Mouse (Mus musculus): ENCODE results near the gene Asb13. TPM values are rescaled to one million over a fixed set of nuclear protein-coding genes. Genes with fewer than 3 reads are reported as not detected.

Asb13 gene
- polyA plus RNA-seq, 1 experiment from 2014 or later: 7.8 TPM

- TF ChIP-seq CTCF (IDR thresholded peaks at IDR 0.05; ENCODE audit: low read depth) (no peak), EP300 (IDR thresholded peaks at IDR 0.05; ENCODE audit: low read depth) (no peak)
- Histone ChIP-seq H3K4me2 (ENCODE audit: low read depth, low read length) (no peak overlapping the region), H3K9ac (replicated peaks) (no peak overlapping the region), H3K4me1 (ENCODE audit: insufficient read depth) (peaks cover 14% of the 10 kb centered on the region), H3K9me3 (ENCODE audit: low read length) (no peaks in the 10 kb centered on the region), H3K36me3 (replicated peaks; ENCODE audit: insufficient read depth, low read length) (no peaks in the 10 kb centered on the region), H3K27ac (ENCODE audit: low read depth) (no peak overlapping the region), H3K4me3 (ENCODE audit: low read depth, low read length) (no peak overlapping the region), H3K27me3 (ENCODE audit: insufficient read depth, low read length) (no peaks in the 10 kb centered on the region)
- no peak for ATAC-seq
- no peak for DNase-seq
- 85% methylated on average over 3 of the region's 3 CpGs for whole genome bisulfite sequencing (ENCODE audit: insufficient replicate concordance)
Observed at GRCm38 (mm10) chr13:3668068-3668467, 34.2 kb downstream of the Asb13 start.

- ATAC-seq (peak; percentile 49), DNase-seq (no peak)
- H3K27me3 ChIP-seq (ENCODE audit: insufficient read depth, low read length): no peaks in the 10 kb centered on the region
- H3K36me3 ChIP-seq (replicated peaks; ENCODE audit: insufficient read depth, low read length): no peaks in the 10 kb centered on the region
- peaks cover 14% of the 10 kb centered on the region for H3K4me1 ChIP-seq (ENCODE audit: insufficient read depth)
- H3K4me3 ChIP-seq (ENCODE audit: low read depth, low read length): no peak overlapping the region
- H3K9me3 ChIP-seq (ENCODE audit: low read length): no peaks in the 10 kb centered on the region
- H3K9ac ChIP-seq (replicated peaks): no peak overlapping the region
- 55% methylated on average over 1 of the region's 1 CpGs for WGBS (ENCODE audit: insufficient replicate concordance)
- TF ChIP-seq CTCF (IDR thresholded peaks at IDR 0.05; ENCODE audit: low read depth) (no peak), EP300 (IDR thresholded peaks at IDR 0.05; ENCODE audit: low read depth) (no peak)
- H3K27ac ChIP-seq (ENCODE audit: low read depth): peak overlapping the region; percentile 36; the same call in 1 of the 2 replicates
- H3K4me2 ChIP-seq (ENCODE audit: low read depth, low read length): no peak overlapping the region
Observed at GRCm38 (mm10) chr13:3669611-3670010, 35.8 kb downstream of the Asb13 start.

GRCm38 (mm10) chr13:3670039-3670438 is 36.2 kb downstream of the Asb13 start:
- no peaks in the 10 kb centered on the region for H3K36me3 ChIP-seq (replicated peaks; ENCODE audit: insufficient read depth, low read length)
- no peak overlapping the region for H3K4me3 ChIP-seq (ENCODE audit: low read depth, low read length)
- ATAC-seq (peak; percentile 80), DNase-seq (peak; percentile 32)
- no peaks in the 10 kb centered on the region for H3K27me3 ChIP-seq (ENCODE audit: insufficient read depth, low read length)
- peak overlapping the region; percentile 36 for H3K27ac ChIP-seq (ENCODE audit: low read depth)
- 48% methylated on average over 1 of the region's 1 CpGs for WGBS (ENCODE audit: insufficient replicate concordance)
- no peak overlapping the region for H3K9ac ChIP-seq (replicated peaks)
- H3K9me3 ChIP-seq (ENCODE audit: low read length): no peaks in the 10 kb centered on the region
- H3K4me2 ChIP-seq (ENCODE audit: low read depth, low read length): no peak overlapping the region
- no peak for TF ChIP-seq CTCF (IDR thresholded peaks at IDR 0.05; ENCODE audit: low read depth)
- no peak for TF ChIP-seq EP300 (IDR thresholded peaks at IDR 0.05; ENCODE audit: low read depth)
- peaks cover 14% of the 10 kb centered on the region for H3K4me1 ChIP-seq (ENCODE audit: insufficient read depth)

GRCm38 (mm10) chr13:3673151-3673550 is 39.3 kb downstream of the Asb13 start:
- 62% methylated on average over 3 of the region's 3 CpGs for WGBS (ENCODE audit: insufficient replicate concordance)
- DNase-seq (no peak), ATAC-seq (no peak)
- Histone ChIP-seq H3K4me1 (ENCODE audit: insufficient read depth) (peaks cover 12% of the 10 kb centered on the region; the same call in 1 of the 2 replicates), H3K9me3 (ENCODE audit: low read length) (no peaks in the 10 kb centered on the region), H3K9ac (replicated peaks) (no peak overlapping the region), H3K36me3 (replicated peaks; ENCODE audit: insufficient read depth, low read length) (no peaks in the 10 kb centered on the region), H3K4me3 (ENCODE audit: low read depth, low read length) (no peak overlapping the region), H3K27me3 (ENCODE audit: insufficient read depth, low read length) (no peaks in the 10 kb centered on the region), H3K4me2 (ENCODE audit: low read depth, low read length) (no peak overlapping the region), H3K27ac (ENCODE audit: low read depth) (no peak overlapping the region)
- TF ChIP-seq CTCF (IDR thresholded peaks at IDR 0.05; ENCODE audit: low read depth) (no peak), EP300 (IDR thresholded peaks at IDR 0.05; ENCODE audit: low read depth) (no peak)

DNA sequence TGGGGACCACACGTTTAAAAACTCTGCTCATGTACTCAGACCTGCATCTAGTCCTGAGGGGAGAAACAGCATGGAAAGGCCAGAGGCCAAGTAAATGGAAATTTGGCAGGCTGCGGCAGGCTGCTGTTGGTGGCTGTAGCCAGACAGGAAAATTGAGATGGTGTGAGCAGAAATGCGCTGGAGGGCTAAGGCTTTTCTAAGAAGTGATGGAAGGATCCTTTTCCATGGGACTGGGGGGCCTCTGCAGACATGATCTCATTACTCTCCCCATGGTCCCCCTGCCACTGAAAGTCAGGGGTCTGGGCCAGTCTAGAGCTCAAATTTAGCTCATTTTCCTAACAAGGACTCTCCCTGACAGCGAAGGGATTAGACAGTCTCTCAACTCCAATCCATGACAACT is 39.8 kb downstream of the Asb13 start:
- Histone ChIP-seq H3K9me3 (ENCODE audit: low read length) (no peaks in the 10 kb centered on the region), H3K4me3 (ENCODE audit: low read depth, low read length) (no peak overlapping the region), H3K36me3 (replicated peaks; ENCODE audit: insufficient read depth, low read length) (no peaks in the 10 kb centered on the region), H3K4me2 (ENCODE audit: low read depth, low read length) (no peak overlapping the region), H3K27me3 (ENCODE audit: insufficient read depth, low read length) (no peaks in the 10 kb centered on the region), H3K9ac (replicated peaks) (no peak overlapping the region), H3K4me1 (ENCODE audit: insufficient read depth) (peaks cover 12% of the 10 kb centered on the region; the same call in 1 of the 2 replicates), H3K27ac (ENCODE audit: low read depth) (no peak overlapping the region)
- 72% methylated on average over 4 of the region's 4 CpGs for WGBS (ENCODE audit: insufficient replicate concordance)
- no peak for ATAC-seq
- no peak for DNase-seq
- TF ChIP-seq CTCF (IDR thresholded peaks at IDR 0.05; ENCODE audit: low read depth) (no peak), EP300 (IDR thresholded peaks at IDR 0.05; ENCODE audit: low read depth) (no peak)

- 68% methylated on average over 4 of the region's 4 CpGs for WGBS (ENCODE audit: insufficient replicate concordance)
- H3K4me3 ChIP-seq (ENCODE audit: low read depth, low read length): no peak overlapping the region
Observed at GRCm38 (mm10) chr13:3675855-3676254, 42.0 kb downstream of the Asb13 start.

DNA sequence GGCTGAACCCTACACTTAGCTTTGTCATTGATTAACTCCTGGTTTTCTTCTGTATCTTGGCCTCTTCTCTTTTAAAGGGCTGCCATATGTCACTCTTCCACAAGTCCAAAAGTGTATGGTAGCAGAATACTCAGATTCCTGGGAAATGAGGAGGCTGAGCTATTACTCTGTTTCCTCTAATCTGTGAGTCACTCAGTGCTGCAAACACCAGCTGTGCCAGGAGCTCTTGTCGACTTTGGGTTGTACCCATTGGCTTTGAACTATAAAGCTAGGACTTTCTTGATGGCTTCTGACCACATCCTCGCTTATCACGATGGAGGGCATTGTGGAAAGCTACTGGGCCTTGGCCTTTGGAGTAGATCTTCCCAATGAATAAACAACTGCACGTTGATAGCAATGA is 45.3 kb downstream of the Asb13 start:
- ATAC-seq: no peak
- Histone ChIP-seq H3K4me3 (ENCODE audit: low read depth, low read length) (no peak overlapping the region), H3K27ac (ENCODE audit: low read depth) (no peak overlapping the region), H3K9me3 (ENCODE audit: low read length) (no peaks in the 10 kb centered on the region), H3K4me1 (ENCODE audit: insufficient read depth) (no peaks in the 10 kb centered on the region), H3K36me3 (replicated peaks; ENCODE audit: insufficient read depth, low read length) (no peaks in the 10 kb centered on the region), H3K9ac (replicated peaks) (no peak overlapping the region), H3K27me3 (ENCODE audit: insufficient read depth, low read length) (no peaks in the 10 kb centered on the region), H3K4me2 (ENCODE audit: low read depth, low read length) (no peak overlapping the region)
- DNase-seq: no peak
- TF ChIP-seq EP300 (IDR thresholded peaks at IDR 0.05; ENCODE audit: low read depth): no peak
- no peak for TF ChIP-seq CTCF (IDR thresholded peaks at IDR 0.05; ENCODE audit: low read depth)
- WGBS (ENCODE audit: insufficient replicate concordance): 73% methylated on average over 4 of the region's 4 CpGs

More at GRCm38 (mm10) chr13:3675855-3676254, 42.0 kb downstream of the Asb13 start:
- Histone ChIP-seq H3K9ac (replicated peaks) (no peak overlapping the region), H3K36me3 (replicated peaks; ENCODE audit: insufficient read depth, low read length) (no peaks in the 10 kb centered on the region), H3K27ac (ENCODE audit: low read depth) (no peak overlapping the region), H3K27me3 (ENCODE audit: insufficient read depth, low read length) (no peaks in the 10 kb centered on the region), H3K4me2 (ENCODE audit: low read depth, low read length) (no peak overlapping the region), H3K9me3 (ENCODE audit: low read length) (no peaks in the 10 kb centered on the region), H3K4me1 (ENCODE audit: insufficient read depth) (no peaks in the 10 kb centered on the region)
- ATAC-seq: no peak
- TF ChIP-seq CTCF (IDR thresholded peaks at IDR 0.05; ENCODE audit: low read depth) (no peak), EP300 (IDR thresholded peaks at IDR 0.05; ENCODE audit: low read depth) (no peak)
- DNase-seq: no peak
